Comparison of ENCODE assay signal across 10 mouse cellular contexts in the genomic region with DNA sequence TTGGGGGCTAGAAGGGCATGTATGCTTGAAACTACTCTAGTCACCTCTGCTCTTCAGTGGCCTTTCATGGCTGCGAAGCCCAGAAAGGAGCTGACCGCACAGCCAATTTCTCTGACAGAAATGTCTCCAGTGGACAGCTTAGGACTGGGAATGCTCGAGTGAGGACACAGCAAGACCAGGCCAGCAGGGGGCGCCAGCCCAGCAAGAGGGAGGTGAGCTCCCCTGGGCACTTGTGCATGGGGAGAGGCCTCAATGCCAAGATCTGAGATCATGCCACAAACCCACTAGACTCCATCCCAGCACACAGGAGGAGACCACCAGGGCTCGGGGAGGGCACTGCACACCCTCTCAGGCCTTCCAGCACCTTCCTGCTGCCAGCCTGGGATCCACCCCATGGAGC. TPM values are rescaled to one million over a fixed set of nuclear protein-coding genes. Genes with fewer than 3 reads are reported as not detected.
DNase-seq lines count a peak whose midpoint lies in the region; ATAC-seq lines count a peak whose summit lies in the region.
"Had no signal": no experiment of that assay in that cellular context is flagged by ENCODE, and none has a peak within 500 bp of the region (broad histone marks: within the 10 kb centered on the region; RNA-seq: fewer than 3 reads in every experiment).

No protein-coding gene starts in this region.

- DNase-seq in hindbrain, embryonic 11.5 days (ENCODE audit: low spot score): peak; percentile 81
- DNase-seq in NIH3T3 (ENCODE audit: low read depth): peak; percentile 81
- DNase-seq in cerebellum, adult 9-11 months: peak; percentile 89
- DNase-seq in heart, postnatal 36 days: peak; percentile 74 to 77
- peak; percentile 55 for DNase-seq in liver, embryonic 11.5 days (ENCODE audit: low spot score)
- DNase-seq in retina, embryonic 14.5 days (ENCODE audit: low spot score): peak; percentile 77
- peak; percentile 93 for DNase-seq in thymus, postnatal 4 days

- no peaks in the 10 kb centered on the region for H3K4me1 ChIP-seq in hindbrain, embryonic 11.5 days (replicated peaks; ENCODE audit: control insufficient read depth, insufficient read depth, low read length)
- peaks cover 31% of the 10 kb centered on the region for H3K4me1 ChIP-seq in hindbrain, embryonic 16.5 days (ENCODE audit: control insufficient read depth, insufficient read depth, low read depth, low read length)
- peaks cover 11% of the 10 kb centered on the region for H3K4me1 ChIP-seq in liver, embryonic 11.5 days (replicated peaks; ENCODE audit: control insufficient read depth, insufficient read depth, low read length)
- H3K4me1 ChIP-seq: embryonic facial prominence, embryonic 13.5 days had no signal

- H3K36me3 ChIP-seq in hindbrain, embryonic 11.5 days (ENCODE audit: control insufficient read depth, insufficient read depth, low read length): peaks cover 3% of the 10 kb centered on the region; the same call in 1 of the 2 replicates
- peaks cover 4% of the 10 kb centered on the region; the same call in 1 of the 2 replicates for H3K36me3 ChIP-seq in hindbrain, embryonic 16.5 days (ENCODE audit: control insufficient read depth, insufficient read depth, low read length)
- H3K36me3 ChIP-seq in liver, embryonic 11.5 days (ENCODE audit: control insufficient read depth, insufficient read depth, low read length): peaks cover 20% of the 10 kb centered on the region

- no peak overlapping the region for H3K4me3 ChIP-seq in hindbrain, embryonic 11.5 days (ENCODE audit: low read depth, low read length)
- no peak overlapping the region for H3K4me3 ChIP-seq in hindbrain, embryonic 16.5 days (ENCODE audit: low read length)
- no peak overlapping the region for H3K4me3 ChIP-seq in liver, embryonic 11.5 days (ENCODE audit: low read depth, low read length)
- H3K4me3 ChIP-seq: embryonic facial prominence, embryonic 13.5 days; lung, embryonic 15.5 days had no signal

- intact Hi-C loops in heart, postnatal 36 days (cut with DNase I): no loop called here

- no peaks in the 10 kb centered on the region for H3K9me3 ChIP-seq in hindbrain, embryonic 11.5 days (ENCODE audit: control insufficient read depth, low read length)
- H3K9me3 ChIP-seq in hindbrain, embryonic 16.5 days (ENCODE audit: control insufficient read depth, low read length): no peaks in the 10 kb centered on the region
- no peaks in the 10 kb centered on the region for H3K9me3 ChIP-seq in liver, embryonic 11.5 days (ENCODE audit: control insufficient read depth, low read length)
- H3K9me3 ChIP-seq: embryonic facial prominence, embryonic 13.5 days; lung, embryonic 15.5 days had no signal

- WGBS in hindbrain, embryonic 11.5 days: 54% methylated on average over 5 of the region's 5 CpGs
- 56% methylated on average over 5 of the region's 5 CpGs for WGBS in hindbrain, embryonic 16.5 days
- WGBS in liver, embryonic 11.5 days: 60% methylated on average over 5 of the region's 5 CpGs

- H3K4me2 ChIP-seq in hindbrain, embryonic 11.5 days (replicated peaks; ENCODE audit: low read depth, low read length): no peak overlapping the region
- no peak overlapping the region for H3K4me2 ChIP-seq in hindbrain, embryonic 16.5 days (ENCODE audit: low read length)
- H3K4me2 ChIP-seq in liver, embryonic 11.5 days: no peak overlapping the region
- H3K4me2 ChIP-seq: embryonic facial prominence, embryonic 13.5 days; lung, embryonic 15.5 days had no signal

- H3K27ac ChIP-seq in hindbrain, embryonic 11.5 days (ENCODE audit: low read depth, low read length): no peak overlapping the region
- H3K27ac ChIP-seq in hindbrain, embryonic 16.5 days (ENCODE audit: low read depth, low read length): no peak overlapping the region
- no peak overlapping the region for H3K27ac ChIP-seq in liver, embryonic 11.5 days (ENCODE audit: low read depth, low read length)
- H3K27ac ChIP-seq: embryonic facial prominence, embryonic 13.5 days; lung, embryonic 15.5 days had no signal

- H3K27me3 ChIP-seq in hindbrain, embryonic 11.5 days (ENCODE audit: control insufficient read depth, insufficient read depth, low read length): no peaks in the 10 kb centered on the region
- no peaks in the 10 kb centered on the region for H3K27me3 ChIP-seq in hindbrain, embryonic 16.5 days (replicated peaks; ENCODE audit: control insufficient read depth, insufficient read depth, low read length)
- no peaks in the 10 kb centered on the region for H3K27me3 ChIP-seq in liver, embryonic 11.5 days (replicated peaks; ENCODE audit: control insufficient read depth, insufficient read depth, low read length)
- H3K27me3 ChIP-seq: embryonic facial prominence, embryonic 13.5 days; lung, embryonic 15.5 days had no signal

- no peak overlapping the region for H3K9ac ChIP-seq in hindbrain, embryonic 11.5 days (ENCODE audit: low read depth, low read length)
- no peak overlapping the region for H3K9ac ChIP-seq in hindbrain, embryonic 16.5 days (ENCODE audit: low read depth, low read length)
- H3K9ac ChIP-seq in liver, embryonic 11.5 days (ENCODE audit: low read depth, low read length): no peak overlapping the region
- H3K9ac ChIP-seq: embryonic facial prominence, embryonic 13.5 days; lung, embryonic 15.5 days had no signal

- no peak for ATAC-seq in hindbrain, embryonic 11.5 days (ENCODE audit: low FRiP score)
- no peak for ATAC-seq in hindbrain, embryonic 16.5 days
- no peak for ATAC-seq in liver, embryonic 11.5 days (replicated peaks; ENCODE audit: low FRiP score)

RNA-seq across cellular contexts. Expression of a gene that starts 39.3 kb away (rescaled TPM):
- 0.63 and 1.4 TPM in 2 replicates for polyA plus RNA-seq in hindbrain, embryonic 11.5 days (2014; fragmentation: Nextera tagmentation; extraction: Ambion mirVana)
- polyA plus RNA-seq in hindbrain, embryonic 16.5 days (2015; fragmentation: Nextera tagmentation; extraction: Ambion mirVana): 4.1 and 5.4 TPM in 2 replicates
- 100 to 1,000 TPM; 218 to 224 TPM for total RNA-seq in heart, postnatal 36 days (2021)
- 1.7 and 2.2 TPM in 2 replicates for polyA plus RNA-seq in liver, embryonic 11.5 days (2014; fragmentation: Nextera tagmentation; extraction: Ambion mirVana)
